Mouse (Mus musculus) bone marrow macrophage, adult 2 months (primary cell): ENCODE results near the gene Cachd1. TPM values are rescaled to one million over a fixed set of nuclear protein-coding genes. Genes with fewer than 3 reads are reported as not detected.

Experiments
- H3K27ac ChIP-seq: 2 replicates; pipeline ENCODE4 v1.5.1; 2012; ENCODE audit warnings: low read depth, low read length; ENCODE audit not compliant: insufficient read depth
- H3K4me1 ChIP-seq: 2 replicates; pipeline ENCODE4 v1.6.1; 2012; ENCODE audit warnings: low read length; ENCODE audit not compliant: control insufficient read depth, insufficient read depth
- H3K4me3 ChIP-seq: 2 replicates; pipeline ENCODE4 v1.5.1; 2012; ENCODE audit warnings: mild to moderate bottlenecking, low read length, moderate library complexity; ENCODE audit not compliant: insufficient read depth
- CTCF ChIP-seq: IDR thresholded peaks from 2 replicates; pipeline ENCODE4 v1.5.1; 2012; ENCODE audit warnings: low read depth, mild to moderate bottlenecking, low read length, moderate library complexity
- POLR2A ChIP-seq: IDR thresholded peaks from 2 replicates; pipeline ENCODE4 v1.6.1; 2012; ENCODE audit warnings: mild to moderate bottlenecking, low read depth, low read length, borderline replicate concordance
- polyA plus RNA-seq: library from polyadenylated mRNA; stranded (reverse); fragments of >200 nt; gene quantifications from 2 replicates; pipeline ENCODE4 v1.2.4, GENCODE M21; 2012; ENCODE audit not compliant: missing spikeins, insufficient read depth, insufficient read length

The Cachd1 gene
- polyA plus RNA-seq, 1 experiment, result not detected

DNA sequence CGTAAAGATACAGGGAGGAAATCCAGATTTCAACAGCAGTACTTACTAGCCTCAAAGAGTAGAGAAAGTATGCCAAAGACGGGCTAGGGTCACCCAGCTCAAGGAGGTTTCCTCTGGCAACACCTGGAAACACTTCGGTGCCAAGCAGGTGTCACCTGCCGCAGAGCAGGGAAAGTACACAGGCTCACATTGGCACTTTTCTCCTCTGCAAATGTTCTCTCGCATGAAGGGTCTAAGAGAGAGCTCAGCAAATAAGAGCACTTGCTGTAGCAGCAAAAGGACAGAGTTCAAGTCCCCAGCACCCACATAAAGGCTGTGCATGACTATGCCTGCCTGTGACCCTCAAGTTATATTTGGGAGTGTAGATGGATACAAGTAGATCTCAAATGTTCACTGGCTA lies 16.1 kb upstream of the Cachd1 start:
- H3K4me1 ChIP-seq, result no peaks in the 10 kb centered on the region
- no peak overlapping the region for H3K4me3 ChIP-seq
- TF ChIP-seq CTCF (no peak), POLR2A (no peak)
- no peak overlapping the region for H3K27ac ChIP-seq

DNA sequence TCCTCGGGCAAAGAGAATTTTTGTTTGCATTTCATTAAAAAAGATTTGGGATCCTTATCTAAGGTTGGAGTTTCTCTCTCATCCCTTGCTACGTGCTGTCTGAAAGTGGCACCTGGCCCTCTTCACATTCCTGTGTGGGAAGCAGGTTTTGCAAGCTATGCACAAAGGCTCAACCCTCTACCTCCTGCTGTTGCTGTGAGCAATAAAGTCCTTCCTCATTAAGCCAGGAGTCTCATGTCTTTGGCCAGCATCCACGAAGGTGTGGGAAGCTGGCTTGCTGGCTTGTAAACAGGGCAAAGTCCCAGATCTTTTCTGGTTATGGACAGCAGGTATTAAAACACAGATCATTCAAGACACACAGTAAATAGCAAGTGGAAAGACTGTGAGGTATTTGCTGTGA lies 7.9 kb upstream of the Cachd1 start:
- no peak overlapping the region for H3K27ac ChIP-seq
- no peaks in the 10 kb centered on the region for H3K4me1 ChIP-seq
- no peak overlapping the region for H3K4me3 ChIP-seq
- TF ChIP-seq POLR2A (no peak), CTCF (no peak)

DNA sequence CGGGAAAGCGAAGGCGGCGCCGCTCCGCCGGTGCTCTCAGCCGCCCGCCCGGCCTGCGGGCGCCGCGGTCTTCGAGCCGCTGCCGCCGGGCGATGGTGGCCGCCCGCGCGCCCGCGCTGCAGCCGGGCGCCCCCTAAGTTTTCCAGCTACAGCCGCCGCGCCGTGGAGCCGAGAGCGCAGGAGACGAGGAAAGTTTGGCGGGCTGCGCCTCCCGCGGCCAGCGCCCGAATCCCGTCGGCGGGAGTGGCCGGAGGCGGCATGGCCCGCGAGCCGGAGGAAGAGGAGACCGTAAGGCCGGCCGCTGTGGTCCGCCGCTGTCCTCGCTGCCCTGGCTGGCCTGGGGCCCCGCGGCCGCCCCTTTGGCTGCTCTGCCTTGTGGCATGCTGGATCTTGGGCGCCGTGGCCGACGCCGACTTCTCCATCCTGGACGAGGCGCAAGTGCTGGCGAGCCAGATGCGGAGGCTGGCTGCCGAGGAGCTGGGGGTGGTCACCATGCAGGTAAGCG lies 448 bp downstream of the Cachd1 start:
- TF ChIP-seq CTCF (no peak), POLR2A (no peak)
- H3K4me3 ChIP-seq, result no peak overlapping the region

DNA sequence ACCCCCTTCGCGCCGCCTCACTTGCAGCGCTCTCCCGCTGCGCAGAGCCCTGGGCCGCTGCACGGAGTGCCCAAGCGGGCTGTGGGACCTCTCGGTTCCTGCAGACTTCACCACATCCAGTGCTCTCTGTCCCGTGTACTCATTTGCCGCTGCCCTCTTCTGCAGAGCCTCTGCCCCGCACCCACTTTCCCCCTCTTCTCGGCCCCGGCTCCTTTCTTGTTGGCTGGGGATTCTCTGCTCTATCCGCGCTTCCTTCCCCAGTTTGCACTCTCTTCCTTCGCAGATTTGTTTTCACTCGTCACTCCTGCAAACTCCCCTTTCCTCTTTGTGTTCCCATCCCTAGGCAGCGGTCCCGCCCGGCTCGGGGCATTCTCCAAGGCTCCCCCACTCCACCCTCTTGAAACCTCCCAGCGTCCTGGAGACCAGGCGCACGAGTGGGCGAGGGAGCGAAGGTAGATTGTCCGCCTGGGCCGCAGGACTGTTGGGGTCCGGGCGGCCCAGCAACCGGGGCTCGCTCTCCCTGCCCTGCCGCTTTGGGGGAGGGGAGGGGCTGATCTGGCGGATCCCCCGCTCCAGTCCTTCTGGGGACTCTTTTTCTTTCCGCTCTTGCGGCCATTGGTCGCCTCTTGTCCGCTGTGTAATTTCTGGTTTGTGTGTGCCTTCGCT lies 1.0 kb downstream of the Cachd1 start:
- H3K4me1 ChIP-seq, result no peaks in the 10 kb centered on the region
- no peak overlapping the region for H3K4me3 ChIP-seq
- no peak overlapping the region for H3K27ac ChIP-seq
- TF ChIP-seq CTCF (no peak), POLR2A (no peak)

More for the DNA sequence above, 448 bp downstream of the Cachd1 start:
- no peak overlapping the region for H3K27ac ChIP-seq
- H3K4me1 ChIP-seq, result no peaks in the 10 kb centered on the region

DNA sequence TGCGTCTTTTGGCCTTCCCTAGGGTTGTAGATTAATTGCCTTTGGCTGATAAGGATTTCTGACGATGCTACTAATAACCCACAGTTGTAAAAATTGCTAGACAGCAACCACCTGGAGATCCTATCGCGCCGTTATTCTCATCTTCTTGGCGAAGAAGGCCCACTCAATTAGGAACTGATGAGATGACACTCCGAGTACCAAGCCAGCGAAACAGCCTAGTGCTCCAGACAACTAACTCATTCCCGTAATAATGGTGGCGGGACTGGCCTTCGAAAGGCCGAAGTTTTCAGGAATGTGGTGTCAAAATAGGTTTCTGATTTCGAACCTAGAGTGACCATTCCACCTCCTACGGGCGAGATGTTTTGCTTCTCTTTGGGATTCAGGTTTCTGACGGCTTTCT lies 1.6 kb downstream of the Cachd1 start:
- Histone ChIP-seq H3K4me3 (no peak overlapping the region), H3K27ac (no peak overlapping the region), H3K4me1 (no peaks in the 10 kb centered on the region)
- TF ChIP-seq POLR2A, result no peak
- TF ChIP-seq CTCF, result no peak

DNA sequence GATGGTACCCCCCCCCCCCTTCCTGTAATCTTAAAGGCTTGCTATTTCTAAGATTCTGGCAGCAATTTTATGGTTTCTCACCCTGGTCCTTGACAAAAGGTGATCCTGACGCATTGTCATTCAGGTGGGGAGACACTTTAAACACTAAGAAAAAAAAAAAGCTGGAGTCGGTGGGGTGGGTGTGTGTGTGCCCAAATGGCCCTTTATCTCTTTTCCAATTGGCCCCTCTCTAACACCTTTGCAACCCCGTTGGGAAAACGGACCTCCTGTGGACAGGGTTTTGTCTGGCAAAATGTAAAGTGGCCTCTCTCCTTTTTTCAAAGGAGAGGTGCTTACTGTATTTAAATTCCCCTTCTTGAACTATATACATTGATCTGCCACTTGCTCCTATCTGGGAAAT lies 2.5 kb downstream of the Cachd1 start:
- no peak overlapping the region for H3K4me3 ChIP-seq
- H3K27ac ChIP-seq, result no peak overlapping the region
- H3K4me1 ChIP-seq, result no peaks in the 10 kb centered on the region
- TF ChIP-seq CTCF, result no peak
- no peak for TF ChIP-seq POLR2A

DNA sequence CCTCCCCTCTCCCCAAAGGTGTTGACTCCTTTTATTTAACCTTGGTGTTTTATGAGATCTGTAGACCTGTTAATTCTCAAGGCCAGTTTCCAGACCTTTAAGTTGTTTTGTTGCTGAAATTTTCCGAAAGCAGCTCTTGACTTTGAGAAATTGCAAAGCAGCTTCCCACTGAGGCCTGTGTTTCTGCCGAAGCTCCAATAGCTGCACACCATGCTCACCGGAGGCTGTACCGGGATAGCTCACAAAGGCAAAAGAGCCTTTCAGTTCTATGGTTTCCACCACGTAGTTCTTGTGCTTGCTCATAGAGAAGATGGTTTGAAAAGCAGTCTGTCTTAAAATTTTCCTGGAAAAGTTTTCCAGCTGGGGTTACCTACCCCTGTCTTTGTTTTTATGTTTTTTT lies 3.2 kb downstream of the Cachd1 start:
- no peaks in the 10 kb centered on the region for H3K4me1 ChIP-seq
- TF ChIP-seq CTCF, result no peak
- H3K27ac ChIP-seq, result no peak overlapping the region
- H3K4me3 ChIP-seq, result no peak overlapping the region

DNA sequence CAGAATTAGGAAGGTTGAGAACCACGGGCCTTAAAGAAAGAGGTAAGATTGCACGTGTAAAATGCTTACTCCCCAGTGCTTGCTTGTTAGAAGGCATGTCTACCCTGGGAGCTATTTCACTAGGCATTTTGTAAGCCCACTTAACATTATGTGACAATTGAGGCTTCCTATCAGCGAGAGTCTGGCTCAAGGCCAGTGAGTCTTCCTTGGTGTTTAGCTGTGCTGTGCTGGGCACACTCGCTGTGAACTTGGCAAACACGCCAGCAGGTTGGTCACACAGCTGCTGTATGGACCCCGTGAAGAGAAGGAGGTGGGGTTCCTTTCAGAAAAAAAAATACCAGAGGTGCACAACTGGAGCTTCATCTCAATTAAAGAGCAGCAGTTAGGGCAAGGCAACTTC lies 4.4 kb downstream of the Cachd1 start:
- TF ChIP-seq POLR2A (no peak), CTCF (no peak)
- Histone ChIP-seq H3K4me3 (no peak overlapping the region), H3K27ac (no peak overlapping the region), H3K4me1 (no peaks in the 10 kb centered on the region)

DNA sequence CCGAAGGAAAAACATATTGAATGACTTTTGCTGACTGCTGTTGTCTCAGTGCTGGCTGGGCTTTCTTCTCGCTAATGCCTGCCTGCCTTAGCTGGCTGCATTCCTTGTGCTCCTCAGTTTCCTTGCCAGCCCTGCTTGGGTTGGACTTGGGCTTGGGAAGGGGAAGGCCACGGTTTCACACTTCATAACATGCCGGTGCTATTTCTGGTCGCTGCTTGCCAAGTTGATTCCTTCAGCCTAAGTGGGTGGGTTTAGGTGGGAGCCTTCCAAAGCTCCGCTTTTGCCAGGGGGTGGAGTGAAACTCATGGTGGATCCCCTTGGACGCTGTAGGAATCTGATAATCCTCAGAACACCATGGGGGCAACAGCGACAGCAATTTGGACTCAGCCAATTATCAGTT lies 5.9 kb downstream of the Cachd1 start:
- no peak overlapping the region for H3K27ac ChIP-seq
- TF ChIP-seq CTCF, result no peak
- H3K4me3 ChIP-seq, result no peak overlapping the region
- H3K4me1 ChIP-seq, result no peaks in the 10 kb centered on the region

DNA sequence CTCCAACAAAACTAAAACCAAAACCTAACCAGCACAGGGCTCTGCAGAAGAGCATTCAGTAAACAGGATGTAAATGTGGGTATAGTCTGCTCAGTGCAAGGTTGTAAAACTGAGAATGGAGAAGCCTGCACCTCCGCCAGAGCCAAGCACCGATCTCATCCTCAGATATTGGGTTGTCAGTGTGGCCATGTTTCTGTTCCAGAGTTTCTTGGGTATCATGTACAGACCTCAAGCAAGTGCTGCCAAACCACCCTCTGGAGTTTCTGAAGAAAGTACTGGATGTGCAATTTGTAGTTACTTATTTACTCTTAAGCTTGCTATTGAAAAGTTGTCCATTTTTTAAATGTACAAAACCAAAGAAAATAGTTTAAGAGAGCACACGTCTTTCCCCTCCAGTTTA lies 6.4 kb downstream of the Cachd1 start:
- H3K27ac ChIP-seq, result no peak overlapping the region
- no peaks in the 10 kb centered on the region for H3K4me1 ChIP-seq
- TF ChIP-seq CTCF, result no peak
- no peak for TF ChIP-seq POLR2A
- H3K4me3 ChIP-seq, result no peak overlapping the region

DNA sequence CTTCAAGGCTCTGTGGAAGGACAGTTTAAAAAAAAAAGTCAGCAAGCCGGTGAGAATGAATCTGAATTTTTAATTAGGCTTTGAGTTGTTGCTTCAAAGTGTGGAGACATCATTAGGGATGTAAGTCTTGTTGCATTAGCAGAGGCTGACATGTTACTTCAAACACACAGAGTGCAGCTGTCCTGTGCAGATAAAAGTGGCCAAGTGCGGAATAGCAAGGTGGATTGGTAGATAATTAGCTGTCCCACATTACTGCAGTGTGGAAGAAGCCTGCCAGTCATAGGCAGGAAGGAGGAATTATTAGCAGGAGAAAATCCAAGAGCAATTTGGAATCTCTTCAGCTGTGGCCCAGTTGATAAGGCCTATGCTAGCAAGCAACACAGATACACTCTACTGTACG lies 10.7 kb downstream of the Cachd1 start:
- no peak overlapping the region for H3K4me3 ChIP-seq
- TF ChIP-seq POLR2A (no peak), CTCF (no peak)
- H3K27ac ChIP-seq, result no peak overlapping the region
- no peaks in the 10 kb centered on the region for H3K4me1 ChIP-seq
